Mouse (Mus musculus) frontal cortex, postnatal 36 days (tissue): ENCODE data around the gene Gm15091.
"Not testable (repeated sequence)": the region's sequence is repeated elsewhere in the genome, so short reads cannot be mapped to it uniquely, and the experiment has no call there.

ENCODE experiments used
- DNase-seq, 2 experiments: peaks; one replicate each; pipeline ENCODE4 v3.0.0; 2022; ENCODE audit warnings: low spot score in 2 of 2

Gene Gm15091

DNA sequence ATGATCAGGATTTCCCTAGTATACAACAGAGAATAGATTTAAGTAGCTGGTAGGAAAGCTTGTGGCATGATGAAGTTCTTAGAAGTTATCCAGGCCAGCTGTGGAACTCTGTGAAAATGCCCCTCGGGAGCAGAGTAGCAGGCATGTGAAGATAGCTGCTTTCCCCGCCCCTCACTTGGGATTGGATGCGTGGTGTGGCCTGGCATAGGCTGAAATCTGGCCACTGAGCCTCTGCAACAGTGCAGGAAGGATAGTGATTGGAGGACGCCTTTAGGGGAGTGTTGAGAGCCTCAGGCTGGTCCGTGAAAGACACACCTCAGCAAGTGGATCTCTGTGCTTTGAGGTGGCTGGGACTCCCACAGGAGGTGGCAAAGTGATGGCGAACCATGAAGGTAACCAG is at the start of gene Gm15091:
Gm15091 (plus strand) TSS at position 301 of the 400 bp plus-strand sequence.
- DNase-seq = not testable (repeated sequence)
